Mouse (Mus musculus) limb, embryonic 12.5 days (tissue): ENCODE measurements around the gene Adcy2. TPM values are rescaled to one million over a fixed set of nuclear protein-coding genes. Genes with fewer than 3 reads are reported as not detected.

Experiments
- ATAC-seq: fragments of 200-750 bp; cut with Nextera tagmentation; 2 replicates; pipeline ENCODE4 v1.8.0; 2017; ENCODE audit warnings: low read depth, moderate TSS enrichment; ENCODE audit not compliant: insufficient number of reproducible peaks, insufficient read depth, low FRiP score, low TSS enrichment
- H3K27ac ChIP-seq: fragments of 300-500 bp; sonication (generic); 2 replicates; pipeline ENCODE4 v1.5.1; 2016; ENCODE audit warnings: mild to moderate bottlenecking, moderate library complexity
- H3K27me3 ChIP-seq: fragments of 300-500 bp; sonication (generic); 2 replicates; pipeline ENCODE4 v1.6.1; 2016; ENCODE audit warnings: mild to moderate bottlenecking, moderate library complexity
- H3K36me3 ChIP-seq: fragments of 300-500 bp; sonication (generic); 2 replicates; pipeline ENCODE4 v1.6.1; 2016; ENCODE audit warnings: mild to moderate bottlenecking, moderate library complexity
- H3K4me1 ChIP-seq: fragments of 300-500 bp; sonication (generic); replicated peaks from 2 replicates; pipeline ENCODE4 v1.6.1; 2016
- H3K4me2 ChIP-seq: fragments of 300-500 bp; sonication (generic); 2 replicates; pipeline ENCODE4 v1.6.1; 2016; ENCODE audit warnings: mild to moderate bottlenecking, moderate library complexity
- H3K4me3 ChIP-seq: fragments of 300-500 bp; sonication (generic); replicated peaks from 2 replicates; pipeline ENCODE4 v1.5.1; 2016; ENCODE audit warnings: mild to moderate bottlenecking
- H3K9ac ChIP-seq: fragments of 300-500 bp; sonication (generic); replicated peaks from 2 replicates; pipeline ENCODE4 v1.6.1; 2016; ENCODE audit warnings: mild to moderate bottlenecking, moderate library complexity
- H3K9me3 ChIP-seq: fragments of 300-500 bp; sonication (generic); 2 replicates; pipeline ENCODE4 v1.6.1; 2016; ENCODE audit warnings: mild to moderate bottlenecking, moderate library complexity
- WGBS: fragments of 180-500 bp; shearing (Covaris S2); methylation state at CpG from one replicate; pipeline ENCODE4 v1.1.7; 2016; 5-methylcytosine and 5-hydroxymethylcytosine counted together
- polyA plus RNA-seq: library from polyadenylated mRNA; unstranded; fragments of >200 nt; fragmentation: Nextera tagmentation; extraction: Ambion mirVana; gene quantifications from 2 replicates; pipeline ENCODE4 v1.2.1, GENCODE M21; 2016

Adcy2 gene
- polyA plus RNA-seq, 1 experiment from 2014 or later = 5.3 TPM

DNA sequence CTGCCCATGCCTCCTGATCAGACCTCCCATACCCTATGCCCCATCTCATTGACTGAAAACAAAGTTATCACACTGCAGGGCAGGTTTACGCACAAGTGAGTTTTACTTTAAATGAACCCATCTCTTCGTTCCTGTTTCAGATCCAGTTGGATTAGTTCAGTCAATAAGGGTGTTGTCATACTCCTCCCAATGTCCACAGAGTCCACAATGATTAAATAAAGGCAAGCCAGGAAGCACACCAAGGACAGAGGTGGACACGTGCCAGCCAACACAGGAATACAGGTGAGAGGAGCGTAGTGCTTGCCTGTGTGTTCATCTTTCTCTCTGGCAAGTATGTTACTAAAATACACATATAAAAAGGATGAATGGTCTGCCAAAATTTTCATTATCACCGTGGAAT is 3.3 kb upstream of the Adcy2 start:
- H3K9me3 ChIP-seq = no peaks in the 10 kb centered on the region
- 75% methylated on average over 5 of the region's 5 CpGs for WGBS
- H3K27ac ChIP-seq = no peak overlapping the region
- H3K4me1 ChIP-seq = peaks cover 17% of the 10 kb centered on the region
- H3K9ac ChIP-seq = no peak overlapping the region
- no peak overlapping the region for H3K4me2 ChIP-seq
- peaks cover 7% of the 10 kb centered on the region; the same call in 1 of the 2 replicates for H3K27me3 ChIP-seq
- no peaks in the 10 kb centered on the region for H3K36me3 ChIP-seq
- ATAC-seq = no peak
- H3K4me3 ChIP-seq = no peak overlapping the region

- Histone ChIP-seq H3K36me3 (no peaks in the 10 kb centered on the region), H3K9ac (no peak overlapping the region), H3K27me3 (peaks cover 9% of the 10 kb centered on the region), H3K9me3 (no peaks in the 10 kb centered on the region), H3K4me3 (no peak overlapping the region), H3K27ac (no peak overlapping the region), H3K4me2 (no peak overlapping the region), H3K4me1 (peaks cover 20% of the 10 kb centered on the region)
- no peak for ATAC-seq
- 23% methylated on average over 4 of the region's 4 CpGs for WGBS
These were observed 2.8 kb upstream of the Adcy2 start for GRCm38 (mm10) chr13:69002173-69002572.

DNA sequence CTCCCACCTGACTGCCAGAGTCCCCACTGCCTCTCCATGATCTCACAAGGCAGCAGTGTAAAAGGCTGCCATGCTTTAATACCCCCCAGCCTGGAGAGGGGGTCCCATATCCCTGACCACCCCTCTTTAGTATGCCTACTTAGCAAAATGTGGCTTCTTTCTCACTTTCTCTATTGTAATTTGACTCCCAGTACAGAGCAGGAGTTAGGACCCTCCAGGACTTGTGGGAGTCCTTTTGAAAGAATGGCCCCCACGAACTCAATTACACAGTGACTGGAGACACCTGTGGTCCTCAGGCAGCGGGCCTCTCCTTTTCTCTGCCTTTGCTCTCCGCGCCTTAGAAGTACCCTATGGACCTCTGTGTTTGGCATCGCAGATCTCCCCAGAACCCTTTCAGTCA is 485 bp upstream of the Adcy2 start:
- H3K4me2 ChIP-seq = peak overlapping the region; percentile 93
- peaks cover 20% of the 10 kb centered on the region for H3K4me1 ChIP-seq
- 41% methylated on average over 5 of the region's 5 CpGs for WGBS
- no peak overlapping the region for H3K27ac ChIP-seq
- H3K36me3 ChIP-seq = no peaks in the 10 kb centered on the region
- H3K9me3 ChIP-seq = no peaks in the 10 kb centered on the region
- peak overlapping the region; percentile 69 for H3K4me3 ChIP-seq
- H3K9ac ChIP-seq = peak overlapping the region; percentile 74; the same call in 1 of the 2 replicates
- no peak for ATAC-seq
- peaks cover 9% of the 10 kb centered on the region for H3K27me3 ChIP-seq

DNA sequence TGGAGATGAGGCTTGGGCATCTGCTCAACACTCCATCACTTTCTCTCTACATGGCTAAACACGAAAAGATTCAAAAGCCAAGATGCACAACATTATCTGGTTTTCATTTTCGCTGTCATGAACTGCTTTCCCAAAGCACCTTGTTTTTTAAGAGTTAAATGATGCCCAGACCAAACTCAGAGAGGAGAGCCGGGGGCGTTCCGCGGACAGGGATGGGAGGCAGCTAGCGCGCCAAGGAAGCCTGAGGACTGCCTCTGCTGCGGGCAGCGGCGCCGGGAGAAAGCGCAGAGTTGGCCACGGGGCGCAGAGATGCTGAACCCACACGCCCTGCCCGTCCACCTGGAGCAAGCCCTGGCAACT is 803 bp downstream of the Adcy2 start:
- Histone ChIP-seq H3K9ac (peak overlapping the region; percentile 74), H3K9me3 (no peaks in the 10 kb centered on the region), H3K4me3 (peak overlapping the region; percentile 69), H3K27ac (no peak overlapping the region), H3K27me3 (peaks cover 9% of the 10 kb centered on the region), H3K4me2 (peak overlapping the region; percentile 93), H3K36me3 (no peaks in the 10 kb centered on the region), H3K4me1 (peaks cover 20% of the 10 kb centered on the region)
- WGBS = 1% methylated on average over 17 of the region's 17 CpGs
- 0 out of 2 replicates have a peak, but pooled peaks have one; percentile 7 for ATAC-seq

DNA sequence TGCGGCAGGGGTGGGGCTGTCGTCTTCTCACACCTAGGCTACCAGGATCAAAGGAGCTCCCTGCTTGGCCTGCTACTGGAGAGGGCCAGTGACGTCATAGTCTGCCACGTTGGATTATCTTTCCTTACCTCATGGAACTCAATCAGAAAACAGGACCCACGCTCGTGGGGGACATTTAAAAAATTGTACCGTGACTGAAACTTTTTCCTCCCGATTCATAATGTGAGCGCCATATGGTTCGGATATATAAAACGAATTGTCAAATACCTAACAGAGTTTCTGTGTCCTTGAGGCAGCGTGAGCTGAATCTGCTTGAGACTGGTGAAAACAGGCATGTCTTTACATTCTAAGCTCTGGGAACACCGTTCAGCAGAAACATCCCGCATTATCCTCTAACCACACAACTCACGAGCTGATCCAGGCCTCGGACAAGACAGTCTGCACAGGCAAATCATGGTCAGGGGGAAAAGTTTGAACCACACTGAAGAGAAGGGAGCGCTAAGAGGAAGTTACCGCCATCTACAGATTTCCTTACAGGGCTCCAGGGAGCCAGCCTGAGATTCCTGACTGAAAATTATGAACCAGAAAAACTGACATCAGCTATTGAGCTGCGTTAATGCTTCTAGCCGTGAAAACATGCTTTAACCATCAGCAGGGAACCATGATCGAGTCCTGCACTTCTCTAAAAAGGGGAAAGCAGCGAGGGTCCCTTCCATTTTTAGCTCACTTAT is 1.4 kb downstream of the Adcy2 start:
- H3K27me3 ChIP-seq = peaks cover 9% of the 10 kb centered on the region

DNA sequence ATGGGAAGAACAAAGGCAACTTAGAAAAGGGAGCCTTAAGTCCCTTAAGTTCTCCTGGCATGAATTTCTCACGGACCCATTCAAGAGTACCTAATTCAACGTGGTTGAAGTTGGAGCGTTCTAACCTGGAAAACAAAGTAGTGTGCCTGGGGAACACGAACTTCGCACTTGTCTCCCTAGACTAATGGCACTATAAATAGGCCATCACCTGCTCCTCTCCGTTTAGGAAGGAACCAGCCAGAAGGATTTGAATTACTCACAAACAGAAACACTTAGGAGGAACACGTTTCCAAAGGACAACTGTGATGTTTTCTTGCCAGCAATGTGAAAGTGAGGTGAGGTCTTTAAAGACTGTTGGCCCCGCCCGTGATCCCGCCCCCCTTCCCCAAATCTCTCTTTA is 2.0 kb downstream of the Adcy2 start:
- Histone ChIP-seq H3K4me2 (peak overlapping the region; percentile 93), H3K36me3 (no peaks in the 10 kb centered on the region), H3K4me3 (peak overlapping the region; percentile 69), H3K27ac (no peak overlapping the region), H3K9me3 (no peaks in the 10 kb centered on the region), H3K4me1 (peaks cover 20% of the 10 kb centered on the region), H3K9ac (no peak overlapping the region), H3K27me3 (peaks cover 9% of the 10 kb centered on the region)
- WGBS = 12% methylated on average over 10 of the region's 10 CpGs
- ATAC-seq = no peak

More for the DNA sequence above, 1.4 kb downstream of the Adcy2 start:
- no peak for ATAC-seq
- Histone ChIP-seq H3K27ac (0 out of 2 replicates have a peak overlapping the region, but pooled peaks have one; percentile 29), H3K9ac (peak overlapping the region; percentile 74), H3K36me3 (no peaks in the 10 kb centered on the region), H3K4me2 (peak overlapping the region; percentile 93), H3K9me3 (no peaks in the 10 kb centered on the region), H3K4me3 (peak overlapping the region; percentile 69), H3K4me1 (peaks cover 20% of the 10 kb centered on the region)
- WGBS = 6% methylated on average over 22 of the region's 22 CpGs

DNA sequence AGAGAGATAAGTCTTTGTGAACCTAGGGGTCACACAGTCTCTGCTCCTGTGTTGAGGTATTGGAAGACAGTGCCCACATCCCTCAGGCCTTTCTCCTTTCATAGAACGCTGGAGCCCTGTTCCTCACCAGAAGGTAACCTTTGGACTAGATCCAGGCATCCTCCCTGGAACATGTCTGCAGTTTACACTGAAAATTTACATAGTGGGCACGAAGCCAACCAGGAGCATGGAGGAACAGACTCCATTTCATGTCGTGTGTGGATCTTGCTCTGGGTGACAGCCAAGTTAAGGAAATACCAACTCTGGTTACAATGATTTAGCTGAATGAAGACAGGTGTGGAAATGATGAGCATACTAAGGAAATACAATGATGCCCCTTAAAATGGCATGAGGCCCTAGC is 2.7 kb downstream of the Adcy2 start:
- Histone ChIP-seq H3K9me3 (no peaks in the 10 kb centered on the region), H3K36me3 (no peaks in the 10 kb centered on the region), H3K4me2 (no peak overlapping the region), H3K9ac (no peak overlapping the region), H3K4me1 (peaks cover 20% of the 10 kb centered on the region), H3K27me3 (peaks cover 9% of the 10 kb centered on the region), H3K4me3 (no peak overlapping the region), H3K27ac (no peak overlapping the region)
- WGBS = 72% methylated on average over 3 of the region's 3 CpGs
- ATAC-seq = no peak

DNA sequence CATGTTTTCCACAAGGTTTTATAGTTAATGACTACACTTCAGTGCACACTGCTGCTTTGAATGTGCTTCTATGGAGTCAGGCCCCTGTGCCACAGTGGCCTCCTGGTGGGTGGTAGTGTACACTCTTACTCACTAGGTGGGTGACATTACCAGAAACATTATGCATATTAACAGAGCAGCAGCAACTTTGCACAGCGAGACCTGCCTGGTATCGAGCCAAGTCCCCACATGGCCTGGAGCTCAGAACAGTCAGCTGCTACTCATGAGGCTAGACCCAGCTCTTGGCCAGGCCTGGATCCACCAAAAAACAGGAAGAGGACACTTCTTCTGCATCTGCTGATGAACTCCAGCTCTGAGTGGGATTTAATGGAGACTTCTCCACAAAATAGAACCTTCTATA is 13.6 kb downstream of the Adcy2 start:
- 80% methylated on average over 2 of the region's 2 CpGs for WGBS
- ATAC-seq = no peak
- Histone ChIP-seq H3K27ac (no peak overlapping the region), H3K4me3 (no peak overlapping the region), H3K9ac (no peak overlapping the region), H3K4me1 (no peaks in the 10 kb centered on the region), H3K9me3 (no peaks in the 10 kb centered on the region), H3K4me2 (no peak overlapping the region), H3K27me3 (no peaks in the 10 kb centered on the region), H3K36me3 (no peaks in the 10 kb centered on the region)

DNA sequence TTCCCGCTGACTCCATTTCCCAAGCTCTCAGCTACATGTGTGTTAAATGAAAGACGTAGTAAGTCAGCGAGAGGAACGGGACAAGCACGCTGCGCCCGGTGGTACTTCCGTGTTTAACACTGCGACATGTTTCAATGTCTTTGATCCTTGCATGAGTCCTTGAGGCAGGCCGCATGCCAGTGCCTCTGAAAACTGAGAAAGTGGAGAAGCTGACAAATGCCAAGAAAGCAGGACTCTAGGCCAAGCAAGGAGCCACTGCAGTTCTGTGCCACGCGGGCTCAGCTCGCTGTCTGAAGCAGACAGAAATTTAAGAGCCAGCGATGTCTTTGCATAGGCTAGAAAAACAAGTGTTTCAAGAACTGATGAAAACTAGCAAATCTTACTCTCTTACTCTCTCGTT is 15.3 kb downstream of the Adcy2 start:
- ATAC-seq = no peak
- no peaks in the 10 kb centered on the region for H3K4me1 ChIP-seq
- H3K27me3 ChIP-seq = no peaks in the 10 kb centered on the region
- H3K4me2 ChIP-seq = 0 out of 2 replicates have a peak overlapping the region, but pooled peaks have one; percentile 6
- no peak overlapping the region for H3K4me3 ChIP-seq
- H3K9me3 ChIP-seq = no peaks in the 10 kb centered on the region
- H3K9ac ChIP-seq = no peak overlapping the region
- no peaks in the 10 kb centered on the region for H3K36me3 ChIP-seq
- H3K27ac ChIP-seq = no peak overlapping the region
- WGBS = 73% methylated on average over 15 of the region's 15 CpGs

GRCm38 (mm10) chr13:68981048-68981447 is 18.3 kb downstream of the Adcy2 start:
- H3K4me2 ChIP-seq = no peak overlapping the region
- H3K4me3 ChIP-seq = no peak overlapping the region
- H3K9ac ChIP-seq = no peak overlapping the region
- no peaks in the 10 kb centered on the region for H3K27me3 ChIP-seq
- no peaks in the 10 kb centered on the region for H3K4me1 ChIP-seq
- ATAC-seq = no peak
- no peak overlapping the region for H3K27ac ChIP-seq
- H3K9me3 ChIP-seq = no peaks in the 10 kb centered on the region
- H3K36me3 ChIP-seq = no peaks in the 10 kb centered on the region
- WGBS = 84% methylated on average over 2 of the region's 2 CpGs

DNA sequence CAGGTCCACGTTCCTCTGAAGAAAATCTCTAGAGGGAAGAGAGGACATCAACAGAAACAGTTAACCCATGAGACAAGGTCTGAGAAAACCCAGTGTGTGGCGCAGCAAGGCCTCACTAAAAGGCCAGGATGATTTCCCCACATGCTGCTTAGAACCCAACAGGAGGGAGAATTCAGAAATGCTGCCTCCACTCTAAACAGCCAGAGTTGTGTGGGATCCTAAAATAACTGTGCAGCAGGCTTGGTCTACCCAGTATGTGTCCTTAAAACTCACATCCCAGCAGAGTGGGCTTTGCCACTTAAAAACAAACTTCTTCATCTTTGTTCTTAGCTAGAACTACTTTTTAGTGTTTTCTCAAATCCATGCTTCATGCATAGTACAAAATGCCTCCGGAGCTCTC is 26.2 kb downstream of the Adcy2 start:
- Histone ChIP-seq H3K9ac (no peak overlapping the region), H3K36me3 (no peaks in the 10 kb centered on the region), H3K4me2 (no peak overlapping the region), H3K9me3 (no peaks in the 10 kb centered on the region), H3K27ac (no peak overlapping the region), H3K4me1 (no peaks in the 10 kb centered on the region), H3K27me3 (no peaks in the 10 kb centered on the region), H3K4me3 (no peak overlapping the region)
- no peak for ATAC-seq
- 41% methylated on average over 3 of the region's 3 CpGs for WGBS

- ATAC-seq = no peak
- no peak overlapping the region for H3K4me3 ChIP-seq
- WGBS = 86% methylated on average over 5 of the region's 5 CpGs
These were observed 37.8 kb downstream of the Adcy2 start for GRCm38 (mm10) chr13:68961580-68961979.

More at GRCm38 (mm10) chr13:68961580-68961979, 37.8 kb downstream of the Adcy2 start:
- Histone ChIP-seq H3K27me3 (no peaks in the 10 kb centered on the region), H3K27ac (no peak overlapping the region), H3K9me3 (no peaks in the 10 kb centered on the region), H3K9ac (no peak overlapping the region), H3K4me1 (no peaks in the 10 kb centered on the region), H3K4me2 (no peak overlapping the region), H3K36me3 (no peaks in the 10 kb centered on the region)
